Mouse (Mus musculus): ENCODE results near the gene Sh3rf3. TPM values are rescaled to one million over a fixed set of nuclear protein-coding genes. Genes with fewer than 3 reads are reported as not detected.
"Not testable (repeated sequence)": the region's sequence is repeated elsewhere in the genome, so short reads cannot be mapped to it uniquely, and the experiment has no call there.

The Sh3rf3 gene
- polyA plus RNA-seq, 1 experiment from 2014 or later = 1.6 TPM

DNA sequence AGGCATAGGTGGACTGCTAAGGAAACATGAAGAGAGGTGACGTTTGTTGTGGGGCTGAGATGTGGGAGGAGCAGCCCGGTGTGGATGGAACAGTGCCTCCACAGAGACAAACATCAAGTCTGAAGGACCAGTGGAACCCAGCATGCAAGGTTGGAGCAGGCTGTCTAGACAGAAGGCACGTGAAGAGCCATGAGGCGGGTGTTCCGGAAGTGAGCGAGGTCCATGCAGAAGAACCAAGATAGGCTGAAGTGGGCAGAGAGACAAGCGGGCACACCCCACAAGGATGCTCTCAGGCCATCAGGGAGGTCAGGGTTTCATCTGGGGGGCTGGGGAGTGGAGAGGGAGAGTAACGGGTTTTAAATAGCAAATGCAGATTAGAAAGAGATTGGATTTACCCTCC, 278.4 kb downstream of the Sh3rf3 start:
- ATAC-seq (ENCODE audit: insufficient number of reproducible peaks, insufficient read depth, low FRiP score, low TSS enrichment) = no peak
- no peak overlapping the region for H3K27ac ChIP-seq

GRCm38 (mm10) chr10:59091988-59092387, 278.8 kb downstream of the Sh3rf3 start:
- ATAC-seq (ENCODE audit: insufficient number of reproducible peaks, insufficient read depth, low FRiP score, low TSS enrichment) = no peak
- Histone ChIP-seq H3K36me3 (no peaks in the 10 kb centered on the region), H3K4me2 (replicated peaks) (no peak overlapping the region), H3K9me3 (no peaks in the 10 kb centered on the region), H3K4me3 (no peak overlapping the region), H3K4me1 (0 out of 2 replicates have a peak, but pooled peaks cover 4% of the 10 kb centered on the region), H3K27me3 (no peaks in the 10 kb centered on the region), H3K9ac (no peak overlapping the region), H3K27ac (no peak overlapping the region)
- WGBS = 90% methylated on average over 7 of the region's 7 CpGs

More for the DNA sequence above, 278.4 kb downstream of the Sh3rf3 start:
- Histone ChIP-seq H3K36me3 (no peaks in the 10 kb centered on the region), H3K4me1 (0 out of 2 replicates have a peak, but pooled peaks cover 4% of the 10 kb centered on the region), H3K4me2 (replicated peaks) (no peak overlapping the region), H3K9ac (no peak overlapping the region), H3K4me3 (no peak overlapping the region), H3K9me3 (no peaks in the 10 kb centered on the region), H3K27me3 (no peaks in the 10 kb centered on the region)
- whole genome bisulfite sequencing = 89% methylated on average over 8 of the region's 8 CpGs

- not testable (repeated sequence) for H3K27ac ChIP-seq; H3K9me3 ChIP-seq; H3K4me1 ChIP-seq; H3K4me2 ChIP-seq (replicated peaks); H3K27me3 ChIP-seq; H3K36me3 ChIP-seq; ATAC-seq (ENCODE audit: insufficient number of reproducible peaks, insufficient read depth, low FRiP score, low TSS enrichment); H3K9ac ChIP-seq; H3K4me3 ChIP-seq
- WGBS = 88% methylated on average over 5 of the region's 5 CpGs
Measured at GRCm38 (mm10) chr10:59103076-59103475, 289.9 kb downstream of the Sh3rf3 start.

- 88% methylated on average over 5 of the region's 5 CpGs for WGBS
Measured at GRCm38 (mm10) chr10:59104683-59105082, 291.5 kb downstream of the Sh3rf3 start.

GRCm38 (mm10) chr10:59105885-59106284, 292.7 kb downstream of the Sh3rf3 start:
- Histone ChIP-seq H3K4me3 (no peak overlapping the region), H3K27ac (no peak overlapping the region), H3K4me1 (no peaks in the 10 kb centered on the region), H3K4me2 (replicated peaks) (no peak overlapping the region), H3K9ac (no peak overlapping the region), H3K36me3 (no peaks in the 10 kb centered on the region), H3K9me3 (no peaks in the 10 kb centered on the region), H3K27me3 (no peaks in the 10 kb centered on the region)
- 73% methylated on average over 8 of the region's 8 CpGs for WGBS
- no peak for ATAC-seq (ENCODE audit: insufficient number of reproducible peaks, insufficient read depth, low FRiP score, low TSS enrichment)

More at GRCm38 (mm10) chr10:59104683-59105082, 291.5 kb downstream of the Sh3rf3 start:
- no peak overlapping the region for H3K4me3 ChIP-seq
- H3K4me2 ChIP-seq (replicated peaks) = no peak overlapping the region
- H3K9ac ChIP-seq = no peak overlapping the region
- no peak overlapping the region for H3K27ac ChIP-seq
- H3K4me1 ChIP-seq = no peaks in the 10 kb centered on the region
- no peak for ATAC-seq (ENCODE audit: insufficient number of reproducible peaks, insufficient read depth, low FRiP score, low TSS enrichment)
- no peaks in the 10 kb centered on the region for H3K27me3 ChIP-seq
- no peaks in the 10 kb centered on the region for H3K9me3 ChIP-seq
- no peaks in the 10 kb centered on the region for H3K36me3 ChIP-seq

GRCm38 (mm10) chr10:59106644-59107043, 293.5 kb downstream of the Sh3rf3 start:
- Histone ChIP-seq H3K4me2 (replicated peaks) (no peak overlapping the region), H3K4me1 (no peaks in the 10 kb centered on the region), H3K9me3 (no peaks in the 10 kb centered on the region), H3K27ac (no peak overlapping the region), H3K9ac (no peak overlapping the region), H3K27me3 (no peaks in the 10 kb centered on the region), H3K4me3 (no peak overlapping the region), H3K36me3 (no peaks in the 10 kb centered on the region)
- no peak for ATAC-seq (ENCODE audit: insufficient number of reproducible peaks, insufficient read depth, low FRiP score, low TSS enrichment)
- WGBS = 80% methylated on average over 3 of the region's 3 CpGs

- no peak for ATAC-seq (ENCODE audit: insufficient number of reproducible peaks, insufficient read depth, low FRiP score, low TSS enrichment)
- H3K9me3 ChIP-seq = no peaks in the 10 kb centered on the region
- no peaks in the 10 kb centered on the region for H3K36me3 ChIP-seq
- no peak overlapping the region for H3K27ac ChIP-seq
- no peak overlapping the region for H3K9ac ChIP-seq
- no peaks in the 10 kb centered on the region for H3K4me1 ChIP-seq
- WGBS = 34% methylated on average over 2 of the region's 2 CpGs
- H3K4me3 ChIP-seq = no peak overlapping the region
- H3K4me2 ChIP-seq (replicated peaks) = no peak overlapping the region
- H3K27me3 ChIP-seq = no peaks in the 10 kb centered on the region
Measured at GRCm38 (mm10) chr10:59109015-59109414, 295.9 kb downstream of the Sh3rf3 start.

DNA sequence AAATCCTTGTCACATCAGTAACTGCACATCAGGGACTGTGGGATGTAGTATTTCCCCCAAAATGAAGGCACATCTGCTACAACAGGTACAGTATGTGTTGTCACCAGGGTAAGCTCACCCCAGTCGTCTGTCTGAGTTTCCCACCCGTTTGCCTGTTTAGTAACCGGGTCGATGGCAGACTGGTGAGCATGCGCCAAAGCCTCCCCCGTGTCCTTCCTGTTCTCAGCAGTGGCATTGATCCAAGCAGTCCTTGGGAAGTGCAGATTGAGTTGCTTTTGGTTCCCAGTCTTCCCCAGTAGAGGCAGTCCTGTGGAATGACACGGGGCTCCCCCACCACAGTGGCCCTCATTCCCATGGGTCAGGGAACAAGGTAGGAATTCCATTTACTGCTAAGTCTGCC, 297.2 kb downstream of the Sh3rf3 start:
- WGBS = 95% methylated on average over 7 of the region's 7 CpGs
- ATAC-seq (ENCODE audit: insufficient number of reproducible peaks, insufficient read depth, low FRiP score, low TSS enrichment) = no peak
- H3K9ac ChIP-seq = no peak overlapping the region
- H3K36me3 ChIP-seq = no peaks in the 10 kb centered on the region
- H3K4me1 ChIP-seq = no peaks in the 10 kb centered on the region
- no peak overlapping the region for H3K4me2 ChIP-seq (replicated peaks)
- no peak overlapping the region for H3K4me3 ChIP-seq
- no peaks in the 10 kb centered on the region for H3K9me3 ChIP-seq
- no peaks in the 10 kb centered on the region for H3K27me3 ChIP-seq
- no peak overlapping the region for H3K27ac ChIP-seq

DNA sequence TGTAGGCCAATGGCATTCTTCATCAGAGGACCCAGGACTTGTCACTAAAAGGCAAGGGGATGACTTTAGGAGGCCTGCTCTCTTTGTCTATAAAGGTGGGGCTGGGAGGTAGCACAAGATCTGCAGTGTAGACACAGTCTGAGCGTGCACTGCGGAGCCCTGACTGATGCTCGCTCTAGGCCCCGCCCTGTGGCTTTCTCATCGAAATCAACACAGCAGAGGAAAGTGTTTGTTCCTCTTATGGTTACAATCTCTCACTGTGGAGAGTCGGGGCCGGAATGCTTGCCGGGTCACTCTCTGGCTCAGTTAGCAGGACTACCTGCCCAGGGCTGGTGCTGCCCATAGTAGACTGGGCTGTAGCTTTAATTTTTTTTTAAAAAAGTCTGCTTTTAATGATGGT, 299.6 kb downstream of the Sh3rf3 start:
- no peak overlapping the region for H3K9ac ChIP-seq
- WGBS = 93% methylated on average over 8 of the region's 8 CpGs
- no peak for ATAC-seq (ENCODE audit: insufficient number of reproducible peaks, insufficient read depth, low FRiP score, low TSS enrichment)

DNA sequence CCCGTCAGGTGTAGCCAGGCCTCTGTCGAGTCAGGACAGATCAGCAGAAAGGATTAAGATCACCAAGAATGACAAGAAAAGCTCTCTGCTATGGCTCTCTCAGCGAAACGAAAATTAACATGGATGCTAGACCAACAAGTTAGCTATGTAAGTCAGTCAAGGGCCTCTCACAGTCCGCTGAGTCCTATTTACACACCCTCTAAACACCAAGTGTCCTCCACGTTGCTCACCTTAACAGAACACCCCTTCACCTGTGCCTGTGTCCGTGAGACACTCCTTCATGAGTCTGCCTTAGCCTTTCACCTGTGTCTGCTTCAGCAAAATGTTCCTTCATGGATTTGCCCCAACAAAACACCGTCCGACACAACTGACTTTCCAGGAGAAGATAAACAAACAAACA, 300.2 kb downstream of the Sh3rf3 start:
- Histone ChIP-seq H3K4me3 (no peak overlapping the region), H3K9me3 (no peaks in the 10 kb centered on the region), H3K36me3 (no peaks in the 10 kb centered on the region), H3K27ac (no peak overlapping the region), H3K4me1 (no peaks in the 10 kb centered on the region), H3K27me3 (no peaks in the 10 kb centered on the region), H3K4me2 (replicated peaks) (no peak overlapping the region), H3K9ac (no peak overlapping the region)
- no peak for ATAC-seq (ENCODE audit: insufficient number of reproducible peaks, insufficient read depth, low FRiP score, low TSS enrichment)
- WGBS = 86% methylated on average over 9 of the region's 9 CpGs

More for the DNA sequence above, 299.6 kb downstream of the Sh3rf3 start:
- H3K4me2 ChIP-seq (replicated peaks) = no peak overlapping the region
- no peaks in the 10 kb centered on the region for H3K4me1 ChIP-seq
- H3K27me3 ChIP-seq = no peaks in the 10 kb centered on the region
- no peak overlapping the region for H3K4me3 ChIP-seq
- H3K9me3 ChIP-seq = no peaks in the 10 kb centered on the region
- H3K27ac ChIP-seq = no peak overlapping the region
- H3K36me3 ChIP-seq = no peaks in the 10 kb centered on the region

- Histone ChIP-seq H3K4me3 (no peak overlapping the region), H3K27me3 (no peaks in the 10 kb centered on the region)
Measured at GRCm38 (mm10) chr10:59114535-59115291, 301.6 kb downstream of the Sh3rf3 start.

GRCm38 (mm10) chr10:59115691-59116090, 302.5 kb downstream of the Sh3rf3 start:
- 72% methylated on average over 2 of the region's 2 CpGs for WGBS
- Histone ChIP-seq H3K4me1 (no peaks in the 10 kb centered on the region), H3K27ac (no peak overlapping the region), H3K36me3 (no peaks in the 10 kb centered on the region), H3K4me2 (replicated peaks) (no peak overlapping the region), H3K4me3 (no peak overlapping the region), H3K9me3 (no peaks in the 10 kb centered on the region), H3K27me3 (no peaks in the 10 kb centered on the region), H3K9ac (no peak overlapping the region)
- no peak for ATAC-seq (ENCODE audit: insufficient number of reproducible peaks, insufficient read depth, low FRiP score, low TSS enrichment)

More at GRCm38 (mm10) chr10:59114535-59115291, 301.6 kb downstream of the Sh3rf3 start:
- Histone ChIP-seq H3K4me2 (replicated peaks) (no peak overlapping the region), H3K27ac (no peak overlapping the region), H3K9ac (no peak overlapping the region), H3K9me3 (no peaks in the 10 kb centered on the region), H3K36me3 (no peaks in the 10 kb centered on the region), H3K4me1 (no peaks in the 10 kb centered on the region)
- no peak for ATAC-seq (ENCODE audit: insufficient number of reproducible peaks, insufficient read depth, low FRiP score, low TSS enrichment)
- 19% methylated on average over 15 of the region's 15 CpGs for WGBS

Measured in embryonic facial prominence, embryonic 12.5 days (tissue).